Mouse (Mus musculus): ENCODE results near the gene Usp7. TPM values are rescaled to one million over a fixed set of nuclear protein-coding genes. Genes with fewer than 3 reads are reported as not detected.
A peak's percentile ranks its signal among the peaks of the same experiment; 100 is the strongest.

Usp7 gene
- total RNA-seq, 1 experiment from 2014 or later: 178 TPM

DNA sequence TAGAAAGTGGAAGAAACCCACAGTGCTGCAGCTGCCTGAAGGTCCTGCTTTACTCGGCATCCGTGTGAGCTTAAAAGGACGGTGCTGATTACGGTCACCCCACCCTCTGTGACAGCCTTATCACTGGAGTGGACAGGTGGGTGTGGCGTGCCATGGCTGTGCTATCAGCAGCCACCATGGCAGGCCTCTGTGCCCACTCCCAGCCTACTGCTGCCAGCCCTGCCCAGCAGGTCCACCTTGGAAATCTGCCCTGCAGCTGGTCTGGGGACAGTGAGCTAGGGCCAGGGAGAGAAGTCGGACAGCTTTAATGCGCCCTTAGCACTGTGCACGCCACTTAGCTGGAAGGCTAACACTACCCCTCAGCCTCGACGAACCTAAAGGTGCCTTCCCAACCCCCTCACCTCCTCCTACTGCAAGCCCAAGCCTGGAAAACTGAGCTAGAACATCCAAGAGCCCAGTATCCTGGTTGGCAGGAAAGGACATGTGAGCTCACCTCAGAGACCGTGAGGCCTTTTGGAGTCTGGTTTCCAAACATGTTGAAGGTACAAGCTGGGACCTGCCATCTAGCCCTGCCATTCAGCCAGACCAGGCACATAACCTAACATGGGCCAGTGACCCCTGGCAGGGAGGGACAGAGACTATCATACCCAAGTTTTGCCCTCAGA, 105.1 kb downstream of the Usp7 start:
- no peak for ATAC-seq (replicated peaks; ENCODE audit: insufficient number of reproducible peaks, low FRiP score, low TSS enrichment, poor library complexity, severe bottlenecking)

- peak; percentile 62 for ATAC-seq (replicated peaks; ENCODE audit: insufficient number of reproducible peaks, low FRiP score, low TSS enrichment, poor library complexity, severe bottlenecking)
Observed at GRCm38 (mm10) chr16:8686121-8686870, 105.8 kb downstream of the Usp7 start.

DNA sequence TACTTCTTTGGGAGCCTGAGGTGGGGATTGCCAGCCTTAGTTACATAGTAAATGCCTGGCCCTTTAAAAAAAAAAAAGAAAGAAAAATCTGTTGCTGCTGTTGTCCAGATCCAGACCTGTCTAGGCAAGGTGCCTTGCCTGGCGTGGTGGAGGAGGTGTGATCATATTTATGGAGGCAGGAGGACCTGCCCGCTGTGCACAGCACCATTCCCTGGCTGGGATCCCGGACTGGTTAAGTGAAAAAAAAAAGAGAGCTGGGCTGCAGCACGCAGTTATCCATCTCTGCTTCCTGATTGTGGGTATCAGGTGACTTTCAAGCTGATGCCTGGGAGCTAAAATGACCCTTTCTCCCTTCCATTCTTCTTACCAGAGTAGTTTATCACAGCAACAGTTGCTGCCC, 107.0 kb downstream of the Usp7 start:
- ATAC-seq (replicated peaks; ENCODE audit: insufficient number of reproducible peaks, low FRiP score, low TSS enrichment, poor library complexity, severe bottlenecking): no peak

DNA sequence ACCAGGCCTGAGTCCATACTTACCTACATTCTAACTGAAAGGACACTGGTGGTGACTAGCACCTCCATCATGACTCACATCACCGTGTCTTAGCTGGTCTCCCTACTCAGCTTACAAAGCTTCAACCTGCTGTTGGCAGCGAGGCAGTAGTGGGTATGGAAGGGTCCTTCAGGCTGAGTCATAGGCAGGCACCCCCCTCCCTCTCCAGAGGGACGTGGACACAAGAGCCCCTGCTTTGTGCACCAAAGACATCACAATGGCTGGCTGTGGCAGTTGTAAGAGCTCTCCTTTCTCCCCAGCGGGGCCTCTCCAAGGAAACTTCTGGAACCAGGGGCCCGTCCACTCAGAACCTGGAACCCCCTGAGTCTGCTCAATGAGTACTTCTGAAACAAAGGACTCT, 111.6 kb downstream of the Usp7 start, which contains the start of gene Gm5767:
Gm5767 (plus strand) TSS at position 301 of the 400 bp plus-strand sequence.
- ATAC-seq (replicated peaks; ENCODE audit: insufficient number of reproducible peaks, low FRiP score, low TSS enrichment, poor library complexity, severe bottlenecking): no peak

DNA sequence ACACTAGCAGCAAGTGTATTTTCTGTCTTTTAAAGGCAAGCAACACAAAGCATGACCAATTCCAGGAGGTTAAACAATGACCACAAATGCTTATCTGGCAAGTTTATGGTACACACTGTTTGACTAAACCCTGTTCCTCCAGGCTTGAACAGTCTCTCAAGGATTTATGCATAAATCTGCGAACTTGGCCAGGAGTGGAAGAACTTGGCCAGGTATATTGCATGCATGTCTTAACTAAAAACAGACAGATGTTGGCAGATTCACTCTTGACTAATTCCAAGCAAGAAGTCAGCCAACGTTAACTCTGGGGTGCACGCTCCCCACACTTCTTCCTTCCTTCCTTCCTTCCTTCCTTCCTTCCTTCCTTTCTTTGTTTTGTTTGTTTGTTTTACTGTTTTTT, 112.3 kb downstream of the Usp7 start:
- no peak for ATAC-seq (replicated peaks; ENCODE audit: insufficient number of reproducible peaks, low FRiP score, low TSS enrichment, poor library complexity, severe bottlenecking)

DNA sequence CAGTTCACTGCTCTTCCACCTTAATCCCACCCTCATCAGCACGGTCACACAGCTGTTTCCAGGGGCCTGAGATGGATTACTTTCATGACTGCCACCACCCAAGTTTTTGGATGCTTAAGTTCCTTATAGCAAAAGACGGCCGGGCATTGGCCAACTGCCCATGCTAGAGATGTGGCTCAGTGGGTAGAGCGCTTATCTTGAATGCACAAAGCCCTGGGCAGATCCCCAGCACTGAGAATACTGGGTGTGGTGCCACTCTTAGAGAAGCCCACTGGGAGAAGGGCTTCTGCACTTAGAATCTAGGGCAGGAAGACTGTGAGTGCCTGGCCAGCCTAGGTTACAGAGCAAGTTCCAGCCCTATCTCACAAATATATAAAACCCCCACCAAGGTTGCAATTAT, 113.4 kb downstream of the Usp7 start:
- no peak for ATAC-seq (replicated peaks; ENCODE audit: insufficient number of reproducible peaks, low FRiP score, low TSS enrichment, poor library complexity, severe bottlenecking)

GRCm38 (mm10) chr16:8678035-8678434, 114.1 kb downstream of the Usp7 start:
- no peak for ATAC-seq (replicated peaks; ENCODE audit: insufficient number of reproducible peaks, low FRiP score, low TSS enrichment, poor library complexity, severe bottlenecking)

DNA sequence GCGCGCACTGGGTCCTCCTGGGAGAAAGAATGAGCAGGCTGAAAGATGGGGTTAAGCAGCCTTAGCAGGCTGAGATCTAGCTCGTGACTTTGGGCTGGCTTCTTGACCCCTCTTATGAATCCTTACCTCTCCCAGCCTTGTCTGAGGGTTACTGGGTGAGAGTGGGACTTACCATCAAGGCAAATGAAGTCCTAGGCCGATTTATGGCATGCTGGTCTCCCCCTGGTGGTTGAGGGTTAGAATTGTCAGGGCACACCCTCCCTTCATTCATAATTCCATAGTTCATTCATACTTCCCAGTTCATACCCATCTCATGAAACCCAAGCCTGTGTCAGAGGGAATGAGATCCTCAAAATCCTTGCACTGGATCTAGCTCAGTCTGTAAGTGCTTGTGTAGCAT, 115.3 kb downstream of the Usp7 start:
- no peak for ATAC-seq (replicated peaks; ENCODE audit: insufficient number of reproducible peaks, low FRiP score, low TSS enrichment, poor library complexity, severe bottlenecking)

DNA sequence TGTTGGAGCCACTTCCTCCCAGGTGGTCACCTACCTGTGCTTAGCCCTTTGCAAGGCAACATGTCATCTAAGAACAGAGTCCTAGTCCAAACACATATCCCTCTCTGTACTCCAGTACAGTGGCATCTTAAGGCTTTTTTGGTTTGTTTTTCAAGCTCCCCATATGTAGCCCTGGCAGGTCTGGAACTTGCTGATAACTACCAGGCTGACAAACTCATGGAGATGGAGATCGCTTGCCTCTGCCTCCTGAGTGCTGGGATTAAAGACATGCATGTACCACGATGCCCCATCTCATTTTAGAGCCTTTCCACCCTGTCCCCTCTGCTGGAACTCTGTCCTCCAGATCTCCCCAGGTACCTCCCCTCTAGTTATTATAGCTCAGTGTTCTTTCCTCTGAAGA, 115.9 kb downstream of the Usp7 start:
- ATAC-seq (replicated peaks; ENCODE audit: insufficient number of reproducible peaks, low FRiP score, low TSS enrichment, poor library complexity, severe bottlenecking): no peak

- ATAC-seq (replicated peaks; ENCODE audit: insufficient number of reproducible peaks, low FRiP score, low TSS enrichment, poor library complexity, severe bottlenecking): no peak
Observed at GRCm38 (mm10) chr16:8675559-8675958, 116.5 kb downstream of the Usp7 start.

GRCm38 (mm10) chr16:8674165-8674564, 117.9 kb downstream of the Usp7 start:
- peak; percentile 56 for ATAC-seq (replicated peaks; ENCODE audit: insufficient number of reproducible peaks, low FRiP score, low TSS enrichment, poor library complexity, severe bottlenecking)

- no peak for ATAC-seq (replicated peaks; ENCODE audit: insufficient number of reproducible peaks, low FRiP score, low TSS enrichment, poor library complexity, severe bottlenecking)
Observed at GRCm38 (mm10) chr16:8673343-8673742, 118.8 kb downstream of the Usp7 start.

DNA sequence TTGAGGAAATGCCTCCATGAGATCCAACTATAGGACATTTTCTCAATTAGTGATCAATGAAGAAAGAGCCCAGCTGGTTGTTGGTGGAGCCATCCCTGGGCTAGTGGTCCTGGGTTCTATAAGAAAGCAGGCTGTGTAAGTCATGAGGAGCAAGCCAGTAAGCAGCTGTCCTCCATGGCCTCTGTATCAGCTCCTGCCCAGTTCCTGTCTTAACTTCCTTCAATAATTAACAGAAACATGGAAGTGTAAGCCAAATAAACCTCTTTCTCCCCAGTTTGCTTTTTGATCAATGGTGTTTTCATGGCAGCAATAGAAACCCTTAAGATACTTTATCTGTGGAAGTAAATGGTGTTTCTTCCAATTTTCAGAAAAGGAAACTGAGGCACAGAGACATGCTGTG, 119.3 kb downstream of the Usp7 start:
- no peak for ATAC-seq (replicated peaks; ENCODE audit: insufficient number of reproducible peaks, low FRiP score, low TSS enrichment, poor library complexity, severe bottlenecking)

DNA sequence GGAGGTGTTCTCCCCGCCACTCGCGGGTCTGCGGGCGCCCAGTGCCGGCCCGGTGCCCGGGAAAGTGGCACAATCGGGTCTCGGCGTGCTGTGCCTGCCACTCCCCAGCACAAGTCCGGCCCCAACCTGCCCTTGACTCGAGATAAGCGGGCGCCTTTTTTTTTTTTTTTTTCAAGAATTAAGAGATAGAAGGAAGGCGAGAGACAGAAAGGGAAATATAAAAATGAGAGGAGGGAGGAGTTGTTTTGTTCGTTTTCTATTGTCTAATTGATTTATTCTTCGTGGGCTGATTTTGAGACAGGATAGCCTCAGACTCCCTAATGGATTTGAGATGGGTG, 119.8 kb downstream of the Usp7 start:
- ATAC-seq (replicated peaks; ENCODE audit: insufficient number of reproducible peaks, low FRiP score, low TSS enrichment, poor library complexity, severe bottlenecking): no peak

- ATAC-seq (replicated peaks; ENCODE audit: insufficient number of reproducible peaks, low FRiP score, low TSS enrichment, poor library complexity, severe bottlenecking): peak; percentile 72
Observed at GRCm38 (mm10) chr16:8671551-8672349, 120.4 kb downstream of the Usp7 start, which contains the start of gene Carhsp1. TSS of gene Carhsp1 (minus strand) at chr16:8672155.

- ATAC-seq (replicated peaks; ENCODE audit: insufficient number of reproducible peaks, low FRiP score, low TSS enrichment, poor library complexity, severe bottlenecking): no peak
Observed at GRCm38 (mm10) chr16:8670041-8671035, 121.8 kb downstream of the Usp7 start.

- ATAC-seq (replicated peaks; ENCODE audit: insufficient number of reproducible peaks, low FRiP score, low TSS enrichment, poor library complexity, severe bottlenecking): no peak
Observed at GRCm38 (mm10) chr16:8669432-8669831, 122.7 kb downstream of the Usp7 start.

GRCm38 (mm10) chr16:8668386-8668785, 123.7 kb downstream of the Usp7 start:
- ATAC-seq (replicated peaks; ENCODE audit: insufficient number of reproducible peaks, low FRiP score, low TSS enrichment, poor library complexity, severe bottlenecking): no peak

Measured in monocyte, adult 5-6 weeks (primary cell).